Mouse (Mus musculus) liver, adult 2 months (tissue): Measurements from ENCODE around the gene Rpusd1.

Source experiments
- CTCF ChIP-seq: fragments of 200-500 bp; IDR thresholded peaks from 2 replicates; pipeline ENCODE4 v1.5.1; 2011; ENCODE audit warnings: low read depth, low read length, control low read depth
- POLR2A ChIP-seq: fragments of 200-500 bp; IDR thresholded peaks from 2 replicates; pipeline ENCODE4 v1.6.1; 2011; ENCODE audit warnings: low read length, control low read depth; ENCODE audit not compliant: insufficient read depth; ENCODE audit errors: extremely low read depth

DNA sequence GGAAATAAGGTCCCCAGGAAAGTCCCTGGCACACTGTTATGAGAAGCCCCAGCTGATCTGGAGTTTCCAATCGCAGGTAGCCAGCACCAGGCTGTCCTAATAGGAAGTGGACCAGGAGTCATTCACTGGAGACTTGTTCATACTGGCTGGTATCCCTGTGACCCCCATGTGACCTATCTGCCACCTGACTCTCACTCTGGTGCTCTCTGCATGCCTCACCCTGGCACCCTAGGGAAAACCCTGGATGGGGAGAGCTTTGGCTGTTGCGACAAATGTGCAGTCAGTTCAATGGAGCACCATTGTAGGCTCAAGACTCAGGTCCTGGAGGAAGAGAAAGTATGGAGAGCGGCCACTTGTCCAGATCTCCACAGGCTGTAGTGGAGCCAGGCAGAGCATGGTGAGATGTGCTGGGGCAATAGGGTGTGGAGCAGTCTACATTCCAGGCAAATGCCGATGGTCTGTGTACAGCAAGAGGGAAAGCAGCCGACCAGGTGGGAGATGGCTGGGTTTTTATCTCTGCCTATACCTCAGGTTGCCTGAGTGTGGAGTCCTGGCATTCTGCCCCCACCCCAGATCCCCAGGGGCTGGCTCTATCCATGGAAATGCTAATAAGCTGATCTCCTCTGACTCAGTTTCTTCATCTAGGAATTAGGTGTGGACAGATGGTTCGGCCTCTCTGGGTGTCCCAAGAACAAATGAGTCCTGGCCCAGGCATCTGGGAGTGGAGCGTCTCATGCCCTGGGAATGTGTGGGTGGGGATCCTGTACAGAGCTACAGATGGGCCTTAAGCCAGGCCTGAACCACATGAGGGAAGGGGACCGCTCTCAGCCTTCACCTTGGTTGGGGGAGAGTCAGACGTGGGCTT, 29.1 kb downstream of the Rpusd1 start:
- no peak for TF ChIP-seq CTCF
- TF ChIP-seq POLR2A = no peak
